Mouse (Mus musculus) kidney, adult 2 months (tissue): ENCODE measurements around the gene Itfg1.

Source experiments
- CTCF ChIP-seq: fragments of 200-500 bp; conservative IDR thresholded peaks from 2 replicates; pipeline ENCODE4 v1.5.1; 2011; ENCODE audit warnings: low read depth, mild to moderate bottlenecking, control low read depth, low read length, moderate library complexity, mixed read lengths; ENCODE audit not compliant: insufficient read depth, insufficient read length
- POLR2A ChIP-seq: fragments of 200-500 bp; IDR thresholded peaks from one replicate; pipeline ENCODE4 v1.6.1; 2011; ENCODE audit warnings: low read depth, low read length, control low read depth

DNA sequence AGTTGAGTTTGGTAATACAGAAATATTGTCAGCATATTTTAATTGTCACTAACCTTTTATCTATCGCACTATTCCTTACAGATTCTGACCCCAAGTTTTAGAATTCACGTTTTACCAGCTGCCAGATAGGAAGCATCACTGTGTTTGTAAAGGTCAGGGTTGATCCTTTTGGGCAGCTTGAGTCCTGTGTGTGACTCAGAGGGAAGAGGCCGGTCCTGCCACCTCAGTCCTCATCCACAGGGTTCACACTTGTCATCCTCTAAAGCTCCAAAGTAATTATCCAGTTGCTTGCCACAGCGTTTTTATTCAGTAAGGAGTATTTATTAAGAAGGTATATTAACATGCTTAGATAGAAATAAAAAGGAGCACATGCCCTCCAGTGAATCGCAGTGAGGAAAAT, 123.5 kb downstream of the Itfg1 start:
- TF ChIP-seq CTCF = no peak
- no peak for TF ChIP-seq POLR2A
